Mouse (Mus musculus) thymus, adult 2 months (tissue): ENCODE results near the gene Tacc2.

Source experiments
- CTCF ChIP-seq: fragments of 200-500 bp; IDR thresholded peaks from 2 replicates; pipeline ENCODE4 v1.5.1; 2012; ENCODE audit warnings: mild to moderate bottlenecking, control low read depth, low read length, moderate library complexity, borderline replicate concordance; ENCODE audit not compliant: control insufficient read depth, poor library complexity, insufficient read depth; ENCODE audit errors: extremely low read depth
- POLR2A ChIP-seq: fragments of 200-500 bp; IDR thresholded peaks from 2 replicates; pipeline ENCODE4 v1.6.1; 2012; ENCODE audit warnings: mild to moderate bottlenecking, low read length, control low read depth, moderate library complexity; ENCODE audit not compliant: control insufficient read depth, poor library complexity, insufficient read depth; ENCODE audit errors: extremely low read depth

GRCm38 (mm10) chr7:130688601-130689000 lies 111.4 kb downstream of the Tacc2 start:
- no peak for TF ChIP-seq CTCF
- TF ChIP-seq POLR2A: no peak
